Mouse (Mus musculus): ENCODE results near the gene Prm1.
A peak's percentile ranks its signal among the peaks of the same experiment; 100 is the strongest.
"Not testable (repeated sequence)": the region's sequence is repeated elsewhere in the genome, so short reads cannot be mapped to it uniquely, and the experiment has no call there.

Gene Prm1

GRCm38 (mm10) chr16:10805789-10806527, at the start of gene Prm1:
Gene Prm1, minus strand, starts transcription at chr16:10805839.
- no peak for DNase-seq

DNA sequence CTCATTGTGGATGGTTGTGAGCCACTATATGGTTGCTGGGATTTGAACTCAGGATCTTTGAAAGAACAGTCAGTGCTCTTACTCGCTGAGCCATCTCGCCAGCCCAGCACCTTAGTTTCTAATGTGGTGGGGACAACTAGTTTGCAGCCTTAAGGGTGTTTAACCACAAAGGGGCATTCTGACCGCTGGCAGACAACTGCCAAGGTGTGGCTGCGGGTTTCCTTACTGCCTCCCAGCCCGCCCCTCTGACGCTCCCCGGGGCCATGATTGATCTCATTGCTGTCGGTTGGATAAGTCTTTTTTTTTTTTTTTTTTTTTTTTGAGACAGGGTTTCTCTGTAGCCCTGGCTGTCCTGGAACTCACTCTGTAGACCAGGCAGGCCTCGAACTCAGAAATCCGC, 46.6 kb upstream of the Prm1 start:
- not testable (repeated sequence) for DNase-seq

DNA sequence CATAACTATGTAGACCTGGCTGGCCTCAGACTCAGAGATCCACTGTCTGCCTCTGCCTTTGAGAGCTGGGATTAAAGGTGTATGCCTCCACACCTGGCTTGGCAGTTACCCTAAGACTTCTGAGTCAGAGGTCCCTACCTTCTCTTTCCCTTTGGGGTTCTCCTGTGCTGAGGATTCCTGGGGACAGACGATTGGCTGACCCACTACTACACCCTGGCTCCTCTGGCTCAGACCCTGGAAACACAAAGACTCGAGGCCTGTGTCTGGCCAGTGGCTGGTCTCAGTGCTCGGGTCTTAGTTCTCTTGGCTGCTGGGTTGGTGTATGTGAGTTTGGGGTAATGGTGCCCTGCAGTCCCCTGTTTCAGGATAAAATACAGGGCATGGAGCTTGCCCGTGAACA, 45.3 kb upstream of the Prm1 start:
- DNase-seq, result no peak

- peak; percentile 79 for DNase-seq
Measured at GRCm38 (mm10) chr16:10849965-10850861, 44.6 kb upstream of the Prm1 start.

DNA sequence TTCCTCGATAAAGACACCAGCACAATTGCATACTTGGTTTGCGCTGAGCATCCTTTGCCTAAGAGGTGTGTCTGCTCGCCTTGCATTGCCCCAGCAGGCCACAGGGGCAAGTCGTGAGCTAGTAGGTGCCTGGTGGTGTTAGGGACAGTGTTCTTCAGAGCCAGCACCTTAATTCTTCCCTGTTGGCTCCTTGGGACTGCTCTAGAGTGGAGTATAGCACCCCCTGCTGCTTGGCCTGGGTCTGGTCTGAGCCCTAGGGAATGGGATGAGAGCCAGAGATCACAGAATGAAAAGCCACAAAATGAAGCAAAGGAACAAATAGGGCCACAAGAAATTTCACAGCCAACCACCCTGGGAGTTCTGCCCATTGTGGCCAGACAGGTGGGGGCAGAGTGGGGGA, 40.9 kb upstream of the Prm1 start:
- DNase-seq, result peak; percentile 82

- no peak for DNase-seq
Measured at GRCm38 (mm10) chr16:10845952-10846351, 40.3 kb upstream of the Prm1 start.

- no peak for DNase-seq
Measured at GRCm38 (mm10) chr16:10844319-10844670, 38.7 kb upstream of the Prm1 start.

GRCm38 (mm10) chr16:10843486-10844318, 38.1 kb upstream of the Prm1 start:
- DNase-seq, result peak; percentile 55

GRCm38 (mm10) chr16:10842282-10842855, 36.7 kb upstream of the Prm1 start:
- no peak for DNase-seq

DNA sequence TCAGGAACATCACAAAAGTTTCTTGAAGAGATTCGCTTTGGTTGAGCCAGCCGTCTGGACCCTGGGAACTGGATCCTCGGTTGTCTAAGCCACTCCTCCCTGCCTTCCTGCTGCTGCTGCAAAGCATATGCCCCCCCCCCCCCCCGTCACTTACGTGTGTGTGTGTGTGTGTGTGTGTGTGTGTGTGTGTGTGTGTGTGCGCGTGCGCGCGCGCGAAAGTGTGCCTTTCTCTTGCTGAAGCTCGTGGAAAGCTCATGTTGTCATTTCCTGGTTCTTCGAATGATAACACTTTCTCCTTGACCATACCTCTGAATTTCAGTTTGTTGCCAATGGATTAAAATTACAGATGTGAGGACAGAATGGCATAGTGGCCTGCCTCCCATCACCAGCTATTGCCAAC, 34.4 kb upstream of the Prm1 start:
- DNase-seq, result no peak

DNA sequence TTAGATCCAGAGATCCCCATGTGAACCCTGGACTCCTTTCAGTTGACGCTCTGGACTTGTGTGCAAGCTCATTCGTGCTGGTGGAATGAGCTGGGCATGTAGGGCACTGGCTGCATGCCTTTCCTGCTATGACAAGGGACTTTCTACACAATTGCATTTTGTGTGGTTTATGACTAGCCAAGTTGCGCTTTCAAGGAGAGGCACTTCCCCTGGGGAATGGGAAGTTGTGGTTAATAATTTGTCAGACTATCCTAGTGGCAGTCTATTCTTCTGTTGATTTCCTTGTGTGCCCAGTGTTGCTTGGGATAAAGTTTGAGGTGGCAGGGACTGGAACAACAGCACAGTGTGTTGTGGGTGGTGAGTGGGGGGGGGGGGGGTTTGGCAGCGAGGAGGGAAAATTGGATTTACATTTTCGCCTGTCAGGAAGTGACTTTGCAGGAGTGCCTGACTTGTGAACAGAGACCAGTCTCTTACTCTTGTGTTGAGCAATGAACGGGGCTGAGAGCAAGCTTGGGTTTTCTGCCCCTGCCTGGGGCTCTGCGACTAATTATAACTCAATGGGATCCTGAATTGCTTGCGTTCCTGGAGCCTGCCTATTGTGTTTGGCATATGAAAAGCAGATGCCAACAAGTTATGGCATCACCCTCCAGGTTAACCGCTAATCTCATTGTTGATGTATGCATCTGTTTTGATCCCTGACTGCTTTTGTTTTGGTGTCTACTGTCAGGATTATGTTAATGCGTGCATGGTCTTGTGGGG, 33.0 kb upstream of the Prm1 start:
- no peak for DNase-seq

GRCm38 (mm10) chr16:10837903-10838302, 32.3 kb upstream of the Prm1 start:
- DNase-seq, result no peak

GRCm38 (mm10) chr16:10837250-10837649, 31.6 kb upstream of the Prm1 start:
- DNase-seq, result no peak

- DNase-seq, result no peak
Measured at GRCm38 (mm10) chr16:10836388-10836787, 30.7 kb upstream of the Prm1 start.

- peak; percentile 86 for DNase-seq
Measured at GRCm38 (mm10) chr16:10834911-10835587, 29.4 kb upstream of the Prm1 start, which contains the start of gene Rmi2. Gene Rmi2, plus strand, starts transcription at chr16:10835059.

GRCm38 (mm10) chr16:10834542-10834910, 28.9 kb upstream of the Prm1 start:
- DNase-seq, result no peak

- no peak for DNase-seq
Measured at GRCm38 (mm10) chr16:10828461-10828805, 22.8 kb upstream of the Prm1 start.

GRCm38 (mm10) chr16:10827766-10828460, 22.3 kb upstream of the Prm1 start:
- DNase-seq, result no peak

DNA sequence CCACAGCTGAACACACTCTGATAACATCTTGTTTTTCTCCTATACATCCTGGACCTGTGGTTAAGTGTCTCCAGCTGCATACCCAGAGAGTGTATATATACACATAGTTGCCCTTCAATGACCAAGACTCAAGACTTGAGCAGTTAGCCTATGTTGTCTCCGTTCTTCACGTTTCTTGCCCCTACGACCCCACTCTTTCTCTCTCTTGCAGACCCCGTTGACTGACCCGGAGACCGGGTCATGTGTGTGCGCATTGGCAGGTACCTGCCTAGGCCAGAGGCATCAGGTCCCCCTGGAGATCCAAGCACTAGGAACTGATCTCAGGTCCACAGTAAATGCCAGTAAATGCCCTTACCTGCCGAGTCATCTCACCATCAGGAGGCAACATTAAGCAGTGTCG, 21.6 kb upstream of the Prm1 start:
- no peak for DNase-seq

- DNase-seq, result no peak
Measured at GRCm38 (mm10) chr16:10825840-10826239, 20.2 kb upstream of the Prm1 start.

DNA sequence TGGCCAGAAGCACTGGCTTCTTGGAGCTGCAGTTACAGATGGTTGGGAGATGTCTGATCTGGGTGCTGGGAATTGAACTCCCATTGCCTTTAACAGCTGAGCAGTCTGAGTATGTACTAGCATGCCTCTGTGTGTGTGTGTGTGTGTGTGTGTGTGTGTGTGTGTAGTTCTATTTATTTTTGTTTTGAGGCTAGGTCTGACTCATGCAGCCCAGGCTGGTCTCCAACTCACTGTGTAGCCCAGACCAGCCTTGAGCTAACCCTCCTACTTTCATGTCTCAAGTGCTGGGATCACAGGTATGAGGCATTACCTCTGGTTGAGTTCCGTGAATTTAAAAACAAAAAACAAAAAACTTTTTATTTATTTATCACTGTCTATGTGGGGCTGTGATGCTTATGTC, 18.9 kb upstream of the Prm1 start:
- DNase-seq, result no peak
